Mouse (Mus musculus) limb, embryonic 11.5 days (tissue): ENCODE results near the gene Wap. TPM values are rescaled to one million over a fixed set of nuclear protein-coding genes. Genes with fewer than 3 reads are reported as not detected.
"Not testable (repeated sequence)": the region's sequence is repeated elsewhere in the genome, so short reads cannot be mapped to it uniquely, and the experiment has no call there.

ENCODE experiments used
- ATAC-seq: fragments of 200-750 bp; cut with Nextera tagmentation; 2 replicates; pipeline ENCODE4 v1.8.0; 2017; ENCODE audit warnings: low read depth; ENCODE audit not compliant: insufficient number of reproducible peaks, low FRiP score, low TSS enrichment
- DNase-seq: peaks from one replicate; pipeline ENCODE4 v3.0.0-alpha.2; 2015; ENCODE audit warnings: low spot score
- H3K27ac ChIP-seq: fragments of 300-500 bp; sonication (generic); replicated peaks from 2 replicates; pipeline ENCODE4 v1.5.1; 2014; ENCODE audit warnings: low read depth, mild to moderate bottlenecking, low read length
- H3K27me3 ChIP-seq: fragments of 300-500 bp; sonication (generic); 2 replicates; pipeline ENCODE4 v1.6.1; 2014; ENCODE audit warnings: mild to moderate bottlenecking, low read length, mixed read lengths; ENCODE audit not compliant: control insufficient read depth, insufficient read depth
- H3K36me3 ChIP-seq: fragments of 300-500 bp; sonication (generic); 2 replicates; pipeline ENCODE4 v1.6.1; 2014; ENCODE audit warnings: mild to moderate bottlenecking, low read length, moderate library complexity, mixed read lengths; ENCODE audit not compliant: control insufficient read depth, insufficient read depth
- H3K4me1 ChIP-seq: fragments of 300-500 bp; sonication (generic); 2 replicates; pipeline ENCODE4 v1.6.1; 2014; ENCODE audit warnings: low read length, mixed read lengths; ENCODE audit not compliant: control insufficient read depth, insufficient read depth
- H3K4me2 ChIP-seq: fragments of 300-500 bp; sonication (generic); 2 replicates; pipeline ENCODE4 v1.6.1; 2014; ENCODE audit warnings: low read depth, mild to moderate bottlenecking, moderate library complexity; ENCODE audit not compliant: severe bottlenecking
- H3K4me3 ChIP-seq: fragments of 300-500 bp; sonication (generic); 2 replicates; pipeline ENCODE4 v1.5.1; 2014; ENCODE audit warnings: low read depth, low read length
- H3K9ac ChIP-seq: fragments of 300-500 bp; sonication (generic); 2 replicates; pipeline ENCODE4 v1.6.1; 2014; ENCODE audit warnings: mild to moderate bottlenecking, low read length
- H3K9me3 ChIP-seq: fragments of 300-500 bp; sonication (generic); 2 replicates; pipeline ENCODE4 v1.6.1; 2016; ENCODE audit warnings: low read length; ENCODE audit not compliant: control insufficient read depth
- WGBS: fragments of 180-500 bp; shearing (Covaris S2); extraction: QIAGEN DNeasy Blood & Tissue Kit; methylation state at CpG from one replicate; pipeline ENCODE4 v1.1.7; 2014; 5-methylcytosine and 5-hydroxymethylcytosine counted together
- polyA plus RNA-seq: library from polyadenylated mRNA; unstranded; fragments of >200 nt; fragmentation: Nextera tagmentation; extraction: Ambion mirVana; gene quantifications from 2 replicates; pipeline ENCODE4 v1.2.1, GENCODE M21; 2014

Wap gene
- polyA plus RNA-seq, 1 experiment from 2014 or later, result not detected

GRCm38 (mm10) chr11:6670826-6671225, 32.4 kb upstream of the Wap start:
- Histone ChIP-seq H3K27ac (no peak overlapping the region), H3K36me3 (no peaks in the 10 kb centered on the region), H3K4me2 (no peak overlapping the region), H3K27me3 (no peaks in the 10 kb centered on the region), H3K4me1 (no peaks in the 10 kb centered on the region), H3K9ac (no peak overlapping the region), H3K9me3 (no peaks in the 10 kb centered on the region), H3K4me3 (no peak overlapping the region)
- DNase-seq, result no peak
- 90% methylated on average over 4 of the region's 4 CpGs for whole genome bisulfite sequencing
- no peak for ATAC-seq

DNA sequence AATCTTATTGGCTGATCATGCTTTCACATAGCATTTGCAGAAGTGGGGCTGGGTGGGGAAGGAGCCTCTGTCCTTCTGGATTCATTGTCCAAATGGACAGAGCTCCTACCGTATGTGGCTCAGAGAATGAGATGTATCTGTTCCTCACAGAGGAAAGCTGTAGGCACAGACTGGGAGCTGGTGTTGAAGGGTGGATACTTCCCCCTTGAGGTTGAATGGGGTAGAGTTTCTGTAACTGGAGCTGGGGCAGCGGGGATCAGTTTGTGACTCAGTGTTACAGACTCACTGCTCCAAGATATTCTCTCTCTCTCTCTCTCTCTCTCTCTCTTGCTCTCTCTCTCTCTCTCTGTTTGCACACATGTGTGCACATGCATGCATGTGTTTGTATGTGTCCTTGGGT, 31.6 kb upstream of the Wap start:
- no peak for ATAC-seq
- 34% methylated on average over 2 of the region's 2 CpGs for WGBS
- no peaks in the 10 kb centered on the region for H3K9me3 ChIP-seq
- DNase-seq, result no peak
- no peaks in the 10 kb centered on the region for H3K36me3 ChIP-seq
- no peak overlapping the region for H3K4me2 ChIP-seq
- no peak overlapping the region for H3K4me3 ChIP-seq
- no peaks in the 10 kb centered on the region for H3K27me3 ChIP-seq
- no peak overlapping the region for H3K9ac ChIP-seq
- no peak overlapping the region for H3K27ac ChIP-seq
- no peaks in the 10 kb centered on the region for H3K4me1 ChIP-seq

DNA sequence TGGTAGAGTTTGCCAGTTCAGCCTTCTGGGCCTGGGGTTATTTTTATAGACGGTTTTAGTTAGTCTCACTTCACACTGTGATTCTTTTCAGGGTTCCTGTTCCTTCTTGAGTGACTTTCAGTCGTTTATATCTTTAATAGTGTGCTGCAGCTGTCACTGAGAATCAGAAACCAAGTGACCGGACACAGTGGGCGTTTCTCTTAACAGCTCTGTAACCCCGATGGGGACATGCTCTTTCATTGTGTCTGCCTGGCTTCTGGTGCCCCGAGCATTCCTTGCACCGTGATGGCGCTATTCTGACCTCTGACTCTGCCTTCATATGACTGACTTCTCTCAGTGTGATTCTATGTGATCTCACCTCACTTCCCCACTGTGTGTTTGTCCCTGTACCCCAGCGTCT, 30.6 kb upstream of the Wap start:
- ATAC-seq (no peak), DNase-seq (no peak)
- Histone ChIP-seq H3K36me3 (no peaks in the 10 kb centered on the region), H3K27me3 (no peaks in the 10 kb centered on the region), H3K4me2 (no peak overlapping the region), H3K9me3 (no peaks in the 10 kb centered on the region), H3K4me1 (no peaks in the 10 kb centered on the region), H3K9ac (no peak overlapping the region), H3K27ac (no peak overlapping the region), H3K4me3 (no peak overlapping the region)
- 65% methylated on average over 9 of the region's 9 CpGs for WGBS

GRCm38 (mm10) chr11:6666634-6667033, 28.2 kb upstream of the Wap start:
- Histone ChIP-seq H3K27me3 (no peaks in the 10 kb centered on the region), H3K9ac (no peak overlapping the region), H3K4me3 (no peak overlapping the region), H3K4me2 (no peak overlapping the region), H3K27ac (no peak overlapping the region), H3K9me3 (no peaks in the 10 kb centered on the region), H3K36me3 (no peaks in the 10 kb centered on the region), H3K4me1 (no peaks in the 10 kb centered on the region)
- DNase-seq (no peak), ATAC-seq (no peak)
- WGBS, result 81% methylated on average over 2 of the region's 2 CpGs

GRCm38 (mm10) chr11:6661206-6661605, 22.8 kb upstream of the Wap start:
- Histone ChIP-seq H3K36me3 (no peaks in the 10 kb centered on the region), H3K4me3 (no peak overlapping the region), H3K9me3 (no peaks in the 10 kb centered on the region), H3K4me2 (no peak overlapping the region), H3K27me3 (no peaks in the 10 kb centered on the region), H3K9ac (no peak overlapping the region), H3K27ac (no peak overlapping the region), H3K4me1 (no peaks in the 10 kb centered on the region)
- DNase-seq, result no peak
- 86% methylated on average over 14 of the region's 14 CpGs for WGBS
- no peak for ATAC-seq

DNA sequence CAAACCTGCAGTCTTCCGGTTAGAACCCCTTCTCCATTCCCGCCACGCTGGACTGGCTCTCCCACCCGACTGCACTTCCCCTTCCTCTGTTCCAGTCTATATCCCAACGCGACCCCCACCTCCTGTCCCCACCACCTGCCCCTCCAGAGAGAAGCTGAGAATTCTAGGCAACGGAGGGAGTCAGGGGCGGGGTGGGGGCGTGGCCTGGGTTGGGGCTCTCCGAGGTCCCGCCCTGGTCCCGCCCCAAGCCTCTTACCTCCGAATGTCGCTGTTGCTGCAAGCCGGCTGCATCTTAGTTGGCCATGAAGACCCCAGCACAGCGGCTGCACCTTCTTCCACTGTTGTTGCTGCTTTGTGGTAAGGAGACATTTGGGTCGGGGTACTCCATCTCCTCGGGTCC, 19.8 kb upstream of the Wap start, which contains the start of gene Ramp3:
Ramp3 (plus strand) TSS at position 251 of the 400 bp plus-strand sequence.
- no peak within 1 kb of the TSS for H3K27ac ChIP-seq

GRCm38 (mm10) chr11:6654903-6655302, 16.5 kb upstream of the Wap start:
- peak; percentile 87 for DNase-seq
- Histone ChIP-seq H3K9me3 (no peaks in the 10 kb centered on the region), H3K36me3 (no peaks in the 10 kb centered on the region), H3K4me1 (no peaks in the 10 kb centered on the region), H3K4me3 (no peak overlapping the region), H3K27ac (no peak overlapping the region), H3K27me3 (no peaks in the 10 kb centered on the region), H3K4me2 (no peak overlapping the region), H3K9ac (no peak overlapping the region)
- peak; percentile 46; the same call in 1 of the 2 replicates for ATAC-seq
- 5% methylated on average over 2 of the region's 2 CpGs for WGBS

More for the DNA sequence above, 19.8 kb upstream of the Wap start, which contains the start of gene Ramp3:
- ATAC-seq (peak; percentile 76), DNase-seq (peak; percentile 77)
- no peaks in the 10 kb centered on the region for H3K27me3 ChIP-seq
- H3K9ac ChIP-seq, result no peak within 1 kb of the TSS; the same call in 1 of the 2 replicates
- H3K4me2 ChIP-seq, result peak within 1 kb of the TSS; percentile 66
- no peaks in the 10 kb centered on the region for H3K9me3 ChIP-seq
- no peaks in the 10 kb centered on the region for H3K4me1 ChIP-seq
- H3K4me3 ChIP-seq, result peak within 1 kb of the TSS; percentile 18
- WGBS, result under 1% methylated on average over 18 of the region's 18 CpGs
- H3K36me3 ChIP-seq, result no peaks in the 10 kb centered on the region

DNA sequence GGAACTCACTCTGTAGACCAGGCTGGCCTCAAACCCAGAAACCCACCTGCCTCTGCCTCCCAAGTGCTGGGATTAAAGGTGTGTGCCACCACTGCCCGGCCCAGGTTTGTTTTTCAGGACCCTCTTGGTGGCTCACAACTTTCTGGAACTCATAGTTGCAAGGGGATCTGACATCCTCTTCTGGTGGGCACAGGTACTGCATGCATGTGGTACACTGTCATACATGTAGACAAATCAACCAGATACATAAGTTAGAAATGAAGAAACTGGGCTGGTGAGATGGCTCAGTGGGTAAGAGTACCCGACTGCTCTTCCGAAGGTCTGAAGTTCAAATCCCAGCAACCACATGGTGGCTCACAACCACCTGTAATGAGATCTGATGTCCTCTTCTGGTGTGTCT, 14.5 kb upstream of the Wap start:
- not testable (repeated sequence) for ATAC-seq, H3K9me3 ChIP-seq, H3K4me2 ChIP-seq, H3K4me1 ChIP-seq, H3K4me3 ChIP-seq, H3K27ac ChIP-seq, DNase-seq, H3K27me3 ChIP-seq, H3K9ac ChIP-seq, H3K36me3 ChIP-seq
- WGBS, result 89% methylated on average over 3 of the region's 3 CpGs

GRCm38 (mm10) chr11:6650519-6650918, 12.1 kb upstream of the Wap start:
- 62% methylated on average over 7 of the region's 7 CpGs for WGBS
- H3K9ac ChIP-seq, result no peak overlapping the region
- no peak for DNase-seq
- no peak overlapping the region for H3K4me2 ChIP-seq
- H3K27ac ChIP-seq, result no peak overlapping the region
- no peaks in the 10 kb centered on the region for H3K36me3 ChIP-seq
- H3K27me3 ChIP-seq, result no peaks in the 10 kb centered on the region
- H3K9me3 ChIP-seq, result no peaks in the 10 kb centered on the region
- ATAC-seq, result no peak
- H3K4me1 ChIP-seq, result no peaks in the 10 kb centered on the region
- no peak overlapping the region for H3K4me3 ChIP-seq
